Mouse (Mus musculus) lung, postnatal 0 days (tissue): Measurements from ENCODE around the gene Pidd1. TPM values are rescaled to one million over a fixed set of nuclear protein-coding genes. Genes with fewer than 3 reads are reported as not detected.

Experiments used
- ATAC-seq: fragments of 200-750 bp; cut with Nextera tagmentation; 2 replicates; pipeline ENCODE4 v1.8.0; 2017; ENCODE audit warnings: moderate library complexity
- DNase-seq: peaks from one replicate; pipeline ENCODE4 v3.0.0-alpha.2; 2016; ENCODE audit warnings: low spot score
- H3K27ac ChIP-seq: fragments of 300-500 bp; sonication (generic); 2 replicates; pipeline ENCODE4 v1.5.1; 2014; ENCODE audit warnings: antibody characterized with exemption, mild to moderate bottlenecking, low read length, mixed read lengths
- H3K27me3 ChIP-seq: fragments of 300-500 bp; sonication (generic); replicated peaks from 2 replicates; pipeline ENCODE4 v1.6.1; 2014; ENCODE audit warnings: low read length, mixed read lengths; ENCODE audit not compliant: insufficient read depth
- H3K36me3 ChIP-seq: fragments of 300-500 bp; sonication (generic); 2 replicates; pipeline ENCODE4 v1.6.1; 2014; ENCODE audit warnings: low read length, mixed read lengths; ENCODE audit not compliant: insufficient read depth
- H3K4me1 ChIP-seq: fragments of 300-500 bp; sonication (generic); 2 replicates; pipeline ENCODE4 v1.6.1; 2014; ENCODE audit warnings: antibody characterized with exemption, low read depth, low read length, mixed read lengths; ENCODE audit not compliant: insufficient read depth
- H3K4me2 ChIP-seq: fragments of 300-500 bp; sonication (generic); replicated peaks from 2 replicates; pipeline ENCODE4 v1.6.1; 2014; ENCODE audit warnings: low read depth, mild to moderate bottlenecking, low read length, moderate library complexity, mixed read lengths
- H3K4me3 ChIP-seq: fragments of 300-500 bp; sonication (generic); 2 replicates; pipeline ENCODE4 v1.5.1; 2014; ENCODE audit warnings: low read depth, low read length
- H3K9ac ChIP-seq: fragments of 300-500 bp; sonication (generic); replicated peaks from 2 replicates; pipeline ENCODE4 v1.6.1; 2014; ENCODE audit warnings: low read depth, mild to moderate bottlenecking
- H3K9me3 ChIP-seq: fragments of 300-500 bp; sonication (generic); 2 replicates; pipeline ENCODE4 v1.6.1; 2016; ENCODE audit warnings: low read length, mixed read lengths
- CTCF ChIP-seq: IDR thresholded peaks from 2 replicates; pipeline ENCODE4 v1.5.1; 2016; ENCODE audit warnings: antibody characterized with exemption, mild to moderate bottlenecking
- EP300 ChIP-seq: IDR thresholded peaks from 2 replicates; pipeline ENCODE4 v1.6.1; 2016; ENCODE audit warnings: antibody characterized with exemption, mild to moderate bottlenecking, control low read depth
- WGBS: fragments of 180-500 bp; shearing (Covaris S2); extraction: QIAGEN DNeasy Blood & Tissue Kit; methylation state at CpG from one replicate; pipeline ENCODE4 v1.1.7; 2014; 5-methylcytosine and 5-hydroxymethylcytosine counted together
- polyA plus RNA-seq: library from polyadenylated mRNA; unstranded; fragments of >200 nt; fragmentation: Nextera tagmentation; extraction: Ambion mirVana; gene quantifications from 2 replicates; pipeline ENCODE4 v1.2.1, GENCODE M21; 2015

Pidd1 gene
- polyA plus RNA-seq, 1 experiment from 2014 or later = 1.8 TPM

DNA sequence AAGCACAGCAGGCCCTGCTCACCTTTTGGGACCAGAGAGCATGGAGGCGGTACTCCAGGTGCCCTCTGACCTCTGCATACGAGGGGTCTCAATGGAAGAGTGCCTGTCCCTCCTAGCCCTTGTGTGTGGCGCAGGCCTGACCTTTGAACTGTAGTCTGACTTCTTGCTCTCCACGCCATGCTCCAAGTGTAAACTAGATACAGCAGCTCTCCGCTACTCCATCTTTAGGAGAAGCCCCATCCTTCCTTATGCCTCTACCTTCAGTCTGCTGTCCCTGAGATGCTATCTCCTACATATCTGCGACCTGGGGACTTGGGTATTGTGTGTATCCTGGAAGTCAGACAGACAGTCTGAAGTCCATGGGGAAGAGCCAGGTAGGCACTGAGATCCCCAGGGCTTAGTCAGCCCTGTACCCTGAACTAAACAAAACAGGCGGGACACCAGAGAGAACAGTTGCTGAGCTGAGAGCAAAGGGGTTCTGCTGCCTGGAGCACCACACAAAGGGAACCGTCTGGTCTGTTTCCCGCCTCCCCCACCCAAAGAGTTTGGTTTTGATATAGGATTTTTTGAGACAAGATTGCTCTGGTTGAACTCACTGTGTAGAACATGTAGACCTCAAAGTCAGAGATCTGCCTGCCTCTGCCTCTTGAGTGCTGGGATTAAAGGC, 7.8 kb downstream of the Pidd1 start:
- no peak for DNase-seq
- WGBS = 82% methylated on average over 9 of the region's 9 CpGs
- no peaks in the 10 kb centered on the region; the same call in 1 of the 2 replicates for H3K36me3 ChIP-seq
- H3K4me1 ChIP-seq = peaks cover 20% of the 10 kb centered on the region
- no peak overlapping the region for H3K4me2 ChIP-seq
- no peaks in the 10 kb centered on the region for H3K9me3 ChIP-seq
- no peak overlapping the region for H3K9ac ChIP-seq
- TF ChIP-seq CTCF = no peak
- TF ChIP-seq EP300 = no peak
- no peak overlapping the region for H3K27ac ChIP-seq
- H3K4me3 ChIP-seq = no peak overlapping the region
- ATAC-seq = no peak
- H3K27me3 ChIP-seq = no peaks in the 10 kb centered on the region

DNA sequence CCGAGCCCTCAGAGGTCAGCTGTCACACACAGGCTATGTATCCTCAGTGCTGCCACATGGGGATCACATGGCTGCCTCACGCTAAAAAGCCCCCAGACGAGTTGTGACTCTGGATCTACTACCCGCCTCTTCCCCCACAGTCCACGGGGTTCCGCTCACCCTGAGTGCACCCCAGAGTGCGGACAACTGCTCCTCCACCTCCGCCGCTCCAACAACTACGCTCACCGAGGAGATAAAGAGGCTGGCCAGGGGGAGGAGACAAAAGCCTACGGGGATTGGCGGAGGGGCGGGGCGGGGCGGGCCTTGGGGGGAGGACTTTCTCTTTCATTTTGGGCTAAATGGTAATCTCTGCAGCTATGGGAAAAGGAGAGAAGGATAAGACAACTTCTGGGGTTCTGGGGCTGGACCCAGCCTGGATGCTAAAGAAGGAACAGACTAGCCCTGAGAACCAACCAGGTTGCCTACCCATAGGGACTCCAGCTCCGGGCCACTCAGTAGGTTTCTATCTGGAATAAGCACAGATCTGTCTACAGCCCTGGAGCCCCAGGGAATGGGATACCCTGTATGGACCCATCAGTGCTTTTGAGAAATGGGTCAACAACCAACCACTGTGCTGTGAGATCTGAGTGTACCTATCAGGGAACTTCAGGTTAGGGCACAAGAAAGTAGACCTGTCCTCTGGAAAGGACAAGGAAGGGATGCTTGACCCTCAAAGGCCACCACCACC, 8.5 kb downstream of the Pidd1 start:
- Histone ChIP-seq H3K4me3 (peak overlapping the region; percentile 46), H3K27me3 (no peaks in the 10 kb centered on the region), H3K9ac (peak overlapping the region; percentile 16; the same call in 1 of the 2 replicates), H3K36me3 (no peaks in the 10 kb centered on the region; the same call in 1 of the 2 replicates), H3K4me1 (peaks cover 16% of the 10 kb centered on the region), H3K27ac (peak overlapping the region; percentile 38; the same call in 1 of the 2 replicates), H3K9me3 (no peaks in the 10 kb centered on the region), H3K4me2 (peak overlapping the region; percentile 69)
- DNase-seq = peak; percentile 89
- ATAC-seq = peak; percentile 47
- 5% methylated on average over 17 of the region's 17 CpGs for WGBS
- TF ChIP-seq CTCF (no peak), EP300 (no peak)

DNA sequence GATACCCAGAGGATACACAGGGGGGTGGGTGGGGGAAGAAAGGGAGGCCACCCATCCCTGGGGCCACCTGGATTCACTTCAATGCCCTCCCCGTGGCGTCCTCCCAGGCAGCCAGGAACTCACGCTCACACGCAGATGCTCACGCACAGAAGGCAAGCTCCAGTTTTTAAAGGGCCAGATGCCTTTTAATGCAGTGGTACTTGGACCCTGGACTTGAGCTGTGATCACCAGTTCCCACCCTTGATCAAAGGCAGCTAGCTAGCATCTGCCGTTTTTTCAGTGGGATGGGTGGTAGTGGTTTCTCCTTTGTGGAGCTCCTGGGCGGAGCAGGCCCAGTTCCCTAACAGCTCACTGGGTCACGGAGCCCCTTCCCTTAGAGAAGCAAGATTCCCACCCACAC, 9.4 kb downstream of the Pidd1 start:
- peaks cover 16% of the 10 kb centered on the region for H3K4me1 ChIP-seq
- H3K9ac ChIP-seq = peak overlapping the region; percentile 16; the same call in 1 of the 2 replicates
- no peaks in the 10 kb centered on the region for H3K27me3 ChIP-seq
- H3K9me3 ChIP-seq = no peaks in the 10 kb centered on the region
- H3K36me3 ChIP-seq = no peaks in the 10 kb centered on the region; the same call in 1 of the 2 replicates
- H3K4me2 ChIP-seq = peak overlapping the region; percentile 69
- H3K27ac ChIP-seq = no peak overlapping the region
- WGBS = 19% methylated on average over 8 of the region's 8 CpGs
- peak overlapping the region; percentile 46 for H3K4me3 ChIP-seq
- DNase-seq = peak; percentile 51
- TF ChIP-seq EP300 (no peak), CTCF (no peak)
- ATAC-seq = no peak

DNA sequence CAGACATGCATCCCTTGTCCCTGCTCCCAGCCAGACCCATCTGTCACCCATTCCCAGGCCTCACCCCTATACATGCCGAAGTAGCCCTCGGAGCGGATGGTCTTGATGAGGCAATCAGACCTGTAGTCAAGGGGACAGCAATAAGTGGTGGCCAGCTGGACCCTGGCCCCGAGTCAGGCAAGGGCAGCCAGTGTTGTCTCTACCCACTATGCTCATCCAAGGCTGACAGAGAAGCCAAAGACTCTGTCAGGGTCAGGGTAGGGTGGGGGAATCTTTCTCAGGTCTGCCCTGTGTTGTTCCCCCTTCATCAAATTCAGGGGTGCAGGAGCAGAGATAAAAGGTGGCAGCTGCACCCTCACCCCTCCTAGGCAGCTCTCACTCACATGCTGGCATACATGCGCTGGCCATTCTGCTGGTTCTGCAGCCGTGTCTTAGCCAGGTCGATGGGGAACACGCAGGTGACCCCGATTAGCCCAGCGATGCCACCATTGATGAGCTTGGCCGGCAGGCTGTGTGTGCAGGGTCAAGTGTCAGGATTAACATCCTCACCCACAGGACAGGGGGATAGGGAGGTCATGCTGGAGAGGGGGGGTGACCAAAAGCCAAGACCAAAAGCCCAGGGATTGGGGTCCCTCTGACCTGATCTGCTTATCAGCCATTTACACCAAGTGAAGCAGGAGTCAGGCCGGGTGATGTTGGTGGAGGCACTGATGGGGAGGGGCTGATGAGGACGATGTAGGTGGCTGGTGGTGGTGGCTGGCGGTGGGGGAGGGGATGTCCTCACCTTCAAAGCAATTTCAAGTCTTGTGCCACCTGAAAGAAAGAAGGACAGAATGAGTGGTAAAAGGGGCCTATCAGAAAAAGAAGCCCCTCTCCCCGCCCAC, 10.1 kb downstream of the Pidd1 start:
- H3K9ac ChIP-seq = no peak overlapping the region
- DNase-seq (no peak), ATAC-seq (no peak)
- peaks cover 16% of the 10 kb centered on the region for H3K4me1 ChIP-seq
- H3K4me3 ChIP-seq = peak overlapping the region; percentile 46; the same call in 1 of the 2 replicates
- TF ChIP-seq CTCF = no peak
- no peak for TF ChIP-seq EP300
- H3K27me3 ChIP-seq = no peaks in the 10 kb centered on the region
- H3K4me2 ChIP-seq = peak overlapping the region; percentile 69
- no peaks in the 10 kb centered on the region for H3K9me3 ChIP-seq
- no peak overlapping the region for H3K27ac ChIP-seq
- 73% methylated on average over 15 of the region's 15 CpGs for WGBS
- H3K36me3 ChIP-seq = no peaks in the 10 kb centered on the region; the same call in 1 of the 2 replicates

DNA sequence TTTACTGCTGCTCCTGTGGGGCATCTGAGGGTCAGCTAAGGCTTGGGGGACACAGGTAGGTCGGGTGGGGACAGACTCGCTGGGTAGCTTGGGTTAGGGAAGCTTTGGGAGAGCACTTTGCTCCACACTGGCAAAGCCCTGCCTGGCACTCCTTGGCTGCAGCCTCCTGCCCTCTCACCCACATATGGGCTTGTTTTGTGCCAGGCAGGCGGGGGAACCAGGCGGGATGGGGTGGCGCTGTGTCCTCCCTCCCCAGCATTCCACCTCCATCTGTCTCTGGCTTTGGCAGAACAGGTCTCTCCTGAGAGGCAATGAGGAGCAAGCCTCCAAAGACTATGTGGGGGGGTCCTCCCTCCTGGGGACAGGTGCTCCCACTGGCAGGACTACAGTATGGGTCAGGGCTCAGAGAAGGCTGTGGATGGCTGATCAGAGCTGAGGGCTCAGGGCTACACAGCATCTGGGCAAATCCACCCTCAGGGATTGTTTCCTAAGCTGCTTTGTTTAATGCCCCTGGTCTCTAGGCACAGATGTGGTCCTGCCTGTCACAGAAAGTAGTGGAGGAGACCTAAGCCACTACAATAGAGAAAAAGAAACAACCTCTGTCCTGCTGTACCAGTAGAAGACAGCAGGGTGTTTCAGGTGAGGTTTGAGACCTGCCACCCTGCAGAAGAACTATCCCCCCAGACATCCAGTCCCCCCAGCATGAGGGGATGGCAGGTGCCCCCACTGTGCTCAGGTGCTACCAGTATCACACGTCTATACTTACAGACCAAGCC, 10.9 kb downstream of the Pidd1 start:
- Histone ChIP-seq H3K4me2 (no peak overlapping the region), H3K4me3 (no peak overlapping the region), H3K4me1 (peaks cover 16% of the 10 kb centered on the region), H3K27me3 (no peaks in the 10 kb centered on the region), H3K27ac (no peak overlapping the region), H3K36me3 (no peaks in the 10 kb centered on the region; the same call in 1 of the 2 replicates), H3K9me3 (no peaks in the 10 kb centered on the region), H3K9ac (no peak overlapping the region)
- no peak for DNase-seq
- no peak for TF ChIP-seq EP300
- no peak for TF ChIP-seq CTCF
- ATAC-seq = no peak
- 90% methylated on average over 6 of the region's 6 CpGs for WGBS
